Mouse (Mus musculus) liver, embryonic 18 days (tissue): ENCODE results near the gene B230217C12Rik. TPM values are rescaled to one million over a fixed set of nuclear protein-coding genes. Genes with fewer than 3 reads are reported as not detected.

Source experiments
- polyA plus RNA-seq: library from polyadenylated mRNA; depleted of rRNA; stranded (reverse); fragments of >200 nt; gene quantifications from 2 replicates; pipeline ENCODE4 v1.2.3, GENCODE M21; 2012; rRNA removed

Gene B230217C12Rik
- 0.22 and 0.30 TPM in 2 replicates for polyA plus RNA-seq

DNA sequence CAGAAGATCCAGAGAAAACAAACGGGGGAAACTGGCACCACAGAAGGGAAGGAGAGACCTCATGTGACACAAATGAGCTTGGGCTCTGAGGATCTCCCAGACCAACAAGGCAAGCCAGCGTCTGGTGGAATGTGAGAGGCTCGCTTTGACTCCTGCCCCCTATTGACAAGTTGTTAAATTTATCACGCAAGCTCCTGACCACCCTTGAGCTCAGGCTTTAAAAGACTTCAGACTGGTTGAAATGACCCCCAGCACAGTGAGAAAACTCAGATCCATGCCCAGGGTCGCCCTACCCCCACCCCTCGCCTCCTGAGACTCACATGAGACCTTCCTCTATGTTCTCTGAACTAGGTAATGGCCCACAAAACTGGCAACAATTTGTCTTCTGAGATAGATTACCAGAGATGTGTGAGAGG lies at the start of gene B230217C12Rik:
Gene B230217C12Rik (plus strand): TSS at position 242 of the 416 bp plus-strand sequence.

GRCm38 (mm10) chr11:97798782-97799145 lies 41.8 kb upstream of the B230217C12Rik start, which contains the start of gene Lasp1:
Gene Lasp1 (plus strand): TSS chr11:97799000.

GRCm38 (mm10) chr11:97883918-97884600 lies 43.5 kb downstream of the B230217C12Rik start, which contains the start of gene Fbxo47:
Gene Fbxo47 (minus strand): TSS chr11:97884154.

Other genes starting within 250 kb of the B230217C12Rik start
- 0.79 and 0.83 TPM in 2 replicates for gene Epop, start 211.1 kb upstream of the B230217C12Rik start, polyA plus RNA-seq
- gene Mllt6, start 177.4 kb upstream of the B230217C12Rik start, polyA plus RNA-seq, result 2.2 and 2.8 TPM in 2 replicates
- gene Cisd3, start 155.0 kb upstream of the B230217C12Rik start, polyA plus RNA-seq, result 23.1 and 25.8 TPM in 2 replicates
- 9.7 and 14.6 TPM in 2 replicates for gene Pcgf2, start 140.3 kb upstream of the B230217C12Rik start, polyA plus RNA-seq
- gene Psmb3, start 137.4 kb upstream of the B230217C12Rik start, polyA plus RNA-seq, result 166 and 173 TPM in 2 replicates
- 4.7 and 5.1 TPM in 2 replicates for gene Pip4k2b, start 96.1 kb upstream of the B230217C12Rik start, polyA plus RNA-seq
- gene Cwc25, start 74.2 kb upstream of the B230217C12Rik start, polyA plus RNA-seq, result 6.0 and 6.5 TPM in 2 replicates
- gene 1700001P01Rik, start 64.9 kb upstream of the B230217C12Rik start, polyA plus RNA-seq, result 0.05 TPM in 1 of 2 replicates, not detected in the other
- 465 and 506 TPM in 2 replicates for gene Rpl23, start 58.3 kb upstream of the B230217C12Rik start, polyA plus RNA-seq
- gene Lasp1, start 41.8 kb upstream of the B230217C12Rik start, polyA plus RNA-seq, result 26.2 and 29.9 TPM in 2 replicates
- gene Fbxo47, start 43.4 kb downstream of the B230217C12Rik start, polyA plus RNA-seq, result 0.24 and 0.28 TPM in 2 replicates
- 0.76 and 0.85 TPM in 2 replicates for gene Plxdc1, start 145.7 kb downstream of the B230217C12Rik start, polyA plus RNA-seq
- 3.9 and 5.6 TPM in 2 replicates for gene Arl5c, start 155.4 kb downstream of the B230217C12Rik start, polyA plus RNA-seq
- 0.65 and 0.72 TPM in 2 replicates for gene Cacnb1, start 182.3 kb downstream of the B230217C12Rik start, polyA plus RNA-seq
- 850 and 958 TPM in 2 replicates for gene Rpl19, start 185.9 kb downstream of the B230217C12Rik start, polyA plus RNA-seq
- gene Stac2, start 212.7 kb downstream of the B230217C12Rik start, polyA plus RNA-seq, result 0.02 TPM in 1 of 2 replicates, not detected in the other